Mouse (Mus musculus) thymus, adult 2 months (tissue): ENCODE data around the gene Napepld.

Experiments used
- CTCF ChIP-seq: fragments of 200-500 bp; IDR thresholded peaks from 2 replicates; pipeline ENCODE4 v1.5.1; 2012; ENCODE audit warnings: mild to moderate bottlenecking, control low read depth, low read length, moderate library complexity, borderline replicate concordance; ENCODE audit not compliant: control insufficient read depth, poor library complexity, insufficient read depth; ENCODE audit errors: extremely low read depth
- POLR2A ChIP-seq: fragments of 200-500 bp; IDR thresholded peaks from 2 replicates; pipeline ENCODE4 v1.6.1; 2012; ENCODE audit warnings: mild to moderate bottlenecking, low read length, control low read depth, moderate library complexity; ENCODE audit not compliant: control insufficient read depth, poor library complexity, insufficient read depth; ENCODE audit errors: extremely low read depth

GRCm38 (mm10) chr5:21692230-21692629, 9.0 kb downstream of the Napepld start:
- no peak for TF ChIP-seq CTCF
- TF ChIP-seq POLR2A = no peak
